Mouse (Mus musculus) neural tube, embryonic 14.5 days (tissue): ENCODE data around the gene Timp3. TPM values are rescaled to one million over a fixed set of nuclear protein-coding genes. Genes with fewer than 3 reads are reported as not detected.

Experiments used
- ATAC-seq: fragments of 200-750 bp; cut with Nextera tagmentation; 2 replicates; pipeline ENCODE4 v1.8.0; 2017; ENCODE audit warnings: low read depth, mild to moderate bottlenecking, moderate TSS enrichment, moderate library complexity
- H3K27ac ChIP-seq: fragments of 300-500 bp; sonication (generic); 2 replicates; pipeline ENCODE4 v1.5.1; 2014; ENCODE audit warnings: low read depth, mild to moderate bottlenecking, control low read depth, low read length, moderate library complexity, mixed read lengths
- H3K27me3 ChIP-seq: fragments of 300-500 bp; sonication (generic); 2 replicates; pipeline ENCODE4 v1.6.1; 2014; ENCODE audit warnings: low read length; ENCODE audit not compliant: control insufficient read depth, insufficient read depth
- H3K36me3 ChIP-seq: fragments of 300-500 bp; sonication (generic); 2 replicates; pipeline ENCODE4 v1.6.1; 2014; ENCODE audit warnings: low read length, mixed read lengths; ENCODE audit not compliant: control insufficient read depth, insufficient read depth
- H3K4me1 ChIP-seq: fragments of 300-500 bp; sonication (generic); 2 replicates; pipeline ENCODE4 v1.6.1; 2014; ENCODE audit warnings: low read length; ENCODE audit not compliant: control insufficient read depth, insufficient read depth
- H3K4me2 ChIP-seq: fragments of 300-500 bp; sonication (generic); 2 replicates; pipeline ENCODE4 v1.6.1; 2014; ENCODE audit warnings: mild to moderate bottlenecking, low read depth, low read length, control low read depth
- H3K4me3 ChIP-seq: fragments of 300-500 bp; sonication (generic); 2 replicates; pipeline ENCODE4 v1.5.1; 2014; ENCODE audit warnings: low read depth, low read length, control low read depth, mixed read lengths
- H3K9ac ChIP-seq: fragments of 300-500 bp; sonication (generic); replicated peaks from 2 replicates; pipeline ENCODE4 v1.6.1; 2014; ENCODE audit warnings: low read depth, mild to moderate bottlenecking, control low read depth, low read length, mixed read lengths
- H3K9me3 ChIP-seq: fragments of 300-500 bp; sonication (generic); 2 replicates; pipeline ENCODE4 v1.6.1; 2016; ENCODE audit warnings: low read length; ENCODE audit not compliant: control insufficient read depth
- WGBS: fragments of 180-500 bp; shearing (Covaris S2); extraction: QIAGEN DNeasy Blood & Tissue Kit; methylation state at CpG from one replicate; pipeline ENCODE4 v1.1.7; 2014; 5-methylcytosine and 5-hydroxymethylcytosine counted together
- polyA plus RNA-seq: library from polyadenylated mRNA; unstranded; fragments of >200 nt; fragmentation: Nextera tagmentation; extraction: Ambion mirVana; gene quantifications from 2 replicates; pipeline ENCODE4 v1.2.1, GENCODE M21; 2014

Gene Timp3
- polyA plus RNA-seq, 1 experiment from 2014 or later = 45.0 TPM

GRCm38 (mm10) chr10:86294599-86295365, 5.4 kb upstream of the Timp3 start:
- no peak overlapping the region for H3K9ac ChIP-seq
- 68% methylated on average over 10 of the region's 10 CpGs for WGBS
- H3K4me2 ChIP-seq = no peak overlapping the region
- no peaks in the 10 kb centered on the region for H3K36me3 ChIP-seq
- H3K4me1 ChIP-seq = peaks cover 5% of the 10 kb centered on the region; the same call in 1 of the 2 replicates
- ATAC-seq = peak; percentile 21; the same call in 1 of the 2 replicates
- no peaks in the 10 kb centered on the region for H3K27me3 ChIP-seq
- no peaks in the 10 kb centered on the region for H3K9me3 ChIP-seq
- H3K4me3 ChIP-seq = no peak overlapping the region
- no peak overlapping the region for H3K27ac ChIP-seq

GRCm38 (mm10) chr10:86295454-86296098, 4.6 kb upstream of the Timp3 start:
- H3K4me2 ChIP-seq = 0 out of 2 replicates have a peak overlapping the region, but pooled peaks have one; percentile 30
- H3K27me3 ChIP-seq = 0 out of 2 replicates have a peak, but pooled peaks cover under 1% of the 10 kb centered on the region
- ATAC-seq = no peak; the same call in 1 of the 2 replicates
- no peak overlapping the region for H3K4me3 ChIP-seq
- no peaks in the 10 kb centered on the region for H3K9me3 ChIP-seq
- no peak overlapping the region for H3K9ac ChIP-seq
- H3K4me1 ChIP-seq = peaks cover 5% of the 10 kb centered on the region
- WGBS = 26% methylated on average over 13 of the region's 13 CpGs
- H3K27ac ChIP-seq = no peak overlapping the region
- no peaks in the 10 kb centered on the region for H3K36me3 ChIP-seq

DNA sequence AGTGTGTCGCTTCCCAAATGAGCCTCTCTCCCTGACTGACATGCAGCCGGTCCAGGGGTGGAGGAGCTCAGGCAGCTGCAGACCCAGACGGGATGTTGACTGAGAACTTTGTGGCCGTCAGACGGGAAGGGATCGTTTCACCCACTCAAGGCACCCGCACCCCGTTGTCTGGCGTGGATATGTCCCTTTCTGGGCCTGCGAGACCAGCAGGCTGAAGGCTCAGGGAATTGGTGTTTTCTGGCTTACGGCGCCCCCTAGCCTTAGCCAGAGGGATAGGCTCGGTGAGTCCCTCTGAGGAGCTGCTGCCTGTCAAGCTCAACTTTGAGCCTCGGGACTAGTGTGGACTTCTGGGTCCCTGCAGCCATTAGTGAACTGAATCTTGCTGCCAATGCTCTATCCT, 4.1 kb upstream of the Timp3 start:
- peak; percentile 62 for ATAC-seq
- Histone ChIP-seq H3K4me1 (peaks cover 10% of the 10 kb centered on the region), H3K9ac (no peak overlapping the region), H3K9me3 (no peaks in the 10 kb centered on the region), H3K4me2 (0 out of 2 replicates have a peak overlapping the region, but pooled peaks have one; percentile 30), H3K27ac (no peak overlapping the region), H3K4me3 (no peak overlapping the region), H3K36me3 (no peaks in the 10 kb centered on the region), H3K27me3 (peaks cover 5% of the 10 kb centered on the region; the same call in 1 of the 2 replicates)
- WGBS = 6% methylated on average over 14 of the region's 14 CpGs

DNA sequence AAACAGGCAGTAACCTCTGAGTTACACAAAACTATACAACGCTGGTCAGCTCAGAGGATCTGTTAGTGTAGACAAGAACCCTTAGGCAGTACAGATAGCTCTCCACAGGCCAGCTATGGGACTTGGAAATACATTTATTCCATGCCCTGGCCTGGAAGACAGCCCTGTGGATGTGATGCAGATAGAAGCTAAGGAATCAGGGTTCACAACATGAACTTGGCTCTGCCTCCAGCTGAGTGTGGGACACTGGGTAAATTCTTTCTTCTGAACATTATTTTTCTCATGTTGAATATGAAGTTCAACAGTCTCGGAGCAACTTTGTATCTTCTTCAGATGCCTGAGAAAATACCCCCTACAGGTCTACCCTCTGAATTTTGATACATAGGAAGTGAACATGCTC, 2.9 kb upstream of the Timp3 start:
- H3K36me3 ChIP-seq = no peaks in the 10 kb centered on the region
- no peak for ATAC-seq
- H3K27me3 ChIP-seq = peaks cover 7% of the 10 kb centered on the region; the same call in 1 of the 2 replicates
- no peak overlapping the region for H3K9ac ChIP-seq
- 91% methylated on average over 2 of the region's 2 CpGs for WGBS
- no peak overlapping the region for H3K27ac ChIP-seq
- no peak overlapping the region for H3K4me2 ChIP-seq
- H3K4me1 ChIP-seq = peaks cover 12% of the 10 kb centered on the region
- H3K9me3 ChIP-seq = no peaks in the 10 kb centered on the region
- no peak overlapping the region for H3K4me3 ChIP-seq

DNA sequence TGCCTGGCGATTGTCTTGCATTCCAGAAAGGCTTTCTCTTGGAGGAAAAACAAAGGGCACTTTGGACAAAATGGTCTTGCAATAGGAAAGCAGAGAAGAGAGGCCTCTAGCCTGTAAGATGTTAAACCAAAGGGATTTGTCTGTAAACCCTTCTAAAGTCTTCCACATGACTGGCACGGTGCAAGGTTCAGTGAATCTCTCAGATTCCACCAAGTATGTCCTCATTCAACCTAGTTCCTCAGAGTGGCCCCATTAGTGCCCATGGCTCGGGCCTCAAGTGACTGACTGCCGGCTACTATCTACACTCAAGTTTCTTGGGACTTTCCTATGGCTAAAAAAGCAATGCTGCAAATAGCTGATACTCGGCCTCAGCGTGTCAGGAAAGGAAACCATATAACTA, 1.8 kb upstream of the Timp3 start:
- WGBS = 77% methylated on average over 6 of the region's 6 CpGs
- Histone ChIP-seq H3K27me3 (peaks cover 7% of the 10 kb centered on the region; the same call in 1 of the 2 replicates), H3K9ac (no peak overlapping the region), H3K27ac (no peak overlapping the region), H3K4me3 (no peak overlapping the region), H3K4me1 (peaks cover 19% of the 10 kb centered on the region), H3K36me3 (no peaks in the 10 kb centered on the region), H3K4me2 (no peak overlapping the region), H3K9me3 (no peaks in the 10 kb centered on the region)
- no peak for ATAC-seq

DNA sequence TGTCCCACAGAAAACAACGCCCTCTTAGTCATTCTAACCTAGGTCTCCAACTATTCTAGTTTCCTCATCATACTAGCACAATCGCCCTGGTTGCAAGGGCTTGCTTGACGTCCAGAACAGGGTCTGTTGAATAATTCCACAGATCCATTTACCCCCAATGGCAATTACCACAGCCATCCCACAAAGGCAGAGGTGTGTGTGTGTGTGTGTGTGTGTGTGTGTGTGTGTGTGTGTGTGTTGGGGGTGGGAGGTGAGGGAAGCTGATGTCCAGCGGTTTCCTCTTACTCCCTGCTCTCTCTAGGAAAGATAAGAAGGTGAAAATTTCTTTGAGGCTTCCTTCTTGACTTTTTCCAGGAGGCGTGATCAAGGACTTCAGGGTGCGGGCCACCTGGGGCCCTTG, 377 bp upstream of the Timp3 start:
- Histone ChIP-seq H3K4me3 (peak overlapping the region; percentile 45; the same call in 1 of the 2 replicates), H3K4me1 (peaks cover 21% of the 10 kb centered on the region), H3K9me3 (no peaks in the 10 kb centered on the region), H3K27me3 (peaks cover 7% of the 10 kb centered on the region; the same call in 1 of the 2 replicates), H3K36me3 (no peaks in the 10 kb centered on the region), H3K27ac (no peak overlapping the region), H3K9ac (peak overlapping the region; percentile 68; the same call in 1 of the 2 replicates), H3K4me2 (peak overlapping the region; percentile 96)
- ATAC-seq = no peak
- 30% methylated on average over 6 of the region's 6 CpGs for WGBS

DNA sequence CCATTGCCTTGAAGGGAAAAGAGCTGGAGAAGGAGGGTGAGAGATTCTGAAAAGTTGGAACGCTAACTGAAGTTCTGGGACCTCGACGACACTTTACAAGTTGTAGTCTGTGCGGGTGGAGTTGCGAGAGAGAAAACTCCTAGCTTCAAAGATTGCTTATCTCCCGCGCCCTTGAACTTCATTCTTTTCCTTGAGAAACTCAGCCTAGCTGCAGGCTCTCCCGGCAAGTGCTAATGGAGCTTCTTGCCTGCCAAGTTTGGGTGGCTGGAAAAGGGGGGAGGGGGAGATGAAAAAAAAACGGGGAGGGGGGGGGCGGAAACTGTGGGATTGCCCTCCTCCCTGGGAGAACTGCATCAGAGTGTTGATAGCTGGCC, 932 bp downstream of the Timp3 start:
- Histone ChIP-seq H3K27ac (peak overlapping the region; percentile 16; the same call in 1 of the 2 replicates), H3K4me2 (peak overlapping the region; percentile 96), H3K9me3 (no peaks in the 10 kb centered on the region), H3K4me1 (peaks cover 16% of the 10 kb centered on the region; the same call in 1 of the 2 replicates), H3K36me3 (no peaks in the 10 kb centered on the region), H3K4me3 (peak overlapping the region; percentile 45), H3K27me3 (peaks cover 7% of the 10 kb centered on the region; the same call in 1 of the 2 replicates), H3K9ac (peak overlapping the region; percentile 68)
- 2% methylated on average over 10 of the region's 10 CpGs for WGBS
- ATAC-seq = no peak

DNA sequence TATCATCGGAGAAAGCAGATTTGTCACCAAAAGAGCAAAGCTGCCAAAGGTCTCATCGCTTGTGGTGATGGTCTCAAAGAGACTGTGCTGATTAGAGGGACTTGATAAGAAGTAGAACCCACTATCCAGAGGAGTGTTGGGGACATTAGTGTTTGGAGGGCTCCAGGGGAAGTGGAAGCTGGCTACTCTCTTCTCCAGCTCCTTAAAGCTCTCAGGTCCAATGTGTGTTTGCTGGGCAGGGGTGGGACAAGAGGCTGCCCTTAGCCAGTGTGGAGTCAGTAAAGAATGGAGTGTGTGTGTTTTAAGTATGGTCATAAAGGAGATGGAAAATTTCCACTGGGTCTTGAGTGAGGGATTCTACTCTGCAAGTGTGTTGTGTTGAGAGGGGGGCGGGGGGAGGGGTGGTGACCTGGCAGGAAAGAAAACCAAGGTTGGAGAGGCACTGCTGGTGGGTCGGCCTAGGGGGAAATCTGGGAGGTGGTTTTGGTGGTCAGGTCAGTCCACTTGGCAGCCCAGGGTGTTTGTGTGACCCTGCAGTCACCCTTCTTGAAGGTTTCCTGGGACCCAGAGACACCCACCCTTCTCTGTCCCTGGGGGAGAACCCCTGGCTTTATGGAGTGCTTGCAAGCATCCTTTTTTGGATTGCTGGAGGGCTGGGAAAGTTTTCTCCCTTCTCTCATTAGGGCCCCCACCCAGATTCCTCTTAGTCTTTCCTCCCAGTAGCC, 1.6 kb downstream of the Timp3 start:
- ATAC-seq = no peak
- H3K9me3 ChIP-seq = no peaks in the 10 kb centered on the region
- peak overlapping the region; percentile 45 for H3K4me3 ChIP-seq
- peaks cover 16% of the 10 kb centered on the region; the same call in 1 of the 2 replicates for H3K4me1 ChIP-seq
- 0 out of 2 replicates have a peak overlapping the region, but pooled peaks have one; percentile 19 for H3K27ac ChIP-seq
- peaks cover 7% of the 10 kb centered on the region; the same call in 1 of the 2 replicates for H3K27me3 ChIP-seq
- WGBS = 22% methylated on average over 4 of the region's 4 CpGs
- H3K9ac ChIP-seq = peak overlapping the region; percentile 68; the same call in 1 of the 2 replicates
- H3K4me2 ChIP-seq = peak overlapping the region; percentile 96
- no peaks in the 10 kb centered on the region for H3K36me3 ChIP-seq
